Mouse (Mus musculus): ENCODE data around the gene Hspd1. TPM values are rescaled to one million over a fixed set of nuclear protein-coding genes. Genes with fewer than 3 reads are reported as not detected.
"Not testable (repeated sequence)": the region's sequence is repeated elsewhere in the genome, so short reads cannot be mapped to it uniquely, and the experiment has no call there.

Gene Hspd1
- total and polyA plus RNA-seq, 2 experiments from 2014 or later: 61.6 to 248 TPM

GRCm38 (mm10) chr1:55079677-55080076, 8.4 kb downstream of the Hspd1 start:
- ATAC-seq: no peak
- Histone ChIP-seq H3K4me3 (ENCODE audit: low read length) (no peak overlapping the region), H3K36me3 (ENCODE audit: insufficient read depth, low read length) (peaks cover 49% of the 10 kb centered on the region), H3K4me1 (ENCODE audit: insufficient read depth, low read length) (no peaks in the 10 kb centered on the region), H3K27ac (no peak overlapping the region), H3K9me3 (ENCODE audit: low read length) (no peaks in the 10 kb centered on the region), H3K27me3 (ENCODE audit: insufficient read depth, low read length) (no peaks in the 10 kb centered on the region), H3K9ac (replicated peaks; ENCODE audit: low read length) (no peak overlapping the region), H3K4me2 (ENCODE audit: low read depth, low read length) (no peak overlapping the region)
- no peak for DNase-seq (ENCODE audit: low spot score)
- TF ChIP-seq CTCF (IDR thresholded peaks at IDR 0.05; ENCODE audit: low read depth): no peak
- WGBS: 95% methylated on average over 4 of the region's 4 CpGs

GRCm38 (mm10) chr1:55076849-55077516, 11.1 kb downstream of the Hspd1 start:
- Histone ChIP-seq H3K4me1 (ENCODE audit: insufficient read depth, low read length) (no peaks in the 10 kb centered on the region), H3K27me3 (ENCODE audit: insufficient read depth, low read length) (no peaks in the 10 kb centered on the region), H3K9ac (replicated peaks; ENCODE audit: low read length) (no peak overlapping the region), H3K9me3 (ENCODE audit: low read length) (no peaks in the 10 kb centered on the region), H3K27ac (no peak overlapping the region), H3K4me2 (ENCODE audit: low read depth, low read length) (no peak overlapping the region), H3K4me3 (ENCODE audit: low read length) (no peak overlapping the region), H3K36me3 (ENCODE audit: insufficient read depth, low read length) (peaks cover 37% of the 10 kb centered on the region)
- 95% methylated on average over 2 of the region's 2 CpGs for WGBS
- ATAC-seq (no peak), DNase-seq (ENCODE audit: low spot score) (no peak)
- TF ChIP-seq CTCF (IDR thresholded peaks at IDR 0.05; ENCODE audit: low read depth): no peak

GRCm38 (mm10) chr1:55076395-55076743, 11.7 kb downstream of the Hspd1 start:
- H3K36me3 ChIP-seq (ENCODE audit: insufficient read depth, low read length): peaks cover 34% of the 10 kb centered on the region
- TF ChIP-seq CTCF (IDR thresholded peaks at IDR 0.05; ENCODE audit: low read depth): no peak
- no peaks in the 10 kb centered on the region for H3K4me1 ChIP-seq (ENCODE audit: insufficient read depth, low read length)
- no peak overlapping the region for H3K9ac ChIP-seq (replicated peaks; ENCODE audit: low read length)
- no peaks in the 10 kb centered on the region for H3K9me3 ChIP-seq (ENCODE audit: low read length)
- no peak for ATAC-seq
- H3K27me3 ChIP-seq (ENCODE audit: insufficient read depth, low read length): no peaks in the 10 kb centered on the region
- no peak for DNase-seq (ENCODE audit: low spot score)
- H3K27ac ChIP-seq: no peak overlapping the region
- H3K4me3 ChIP-seq (ENCODE audit: low read length): no peak overlapping the region
- H3K4me2 ChIP-seq (ENCODE audit: low read depth, low read length): no peak overlapping the region

GRCm38 (mm10) chr1:55075652-55076394, 12.2 kb downstream of the Hspd1 start:
- Histone ChIP-seq H3K4me3 (ENCODE audit: low read length) (no peak overlapping the region), H3K27ac (no peak overlapping the region), H3K9me3 (ENCODE audit: low read length) (no peaks in the 10 kb centered on the region), H3K9ac (replicated peaks; ENCODE audit: low read length) (no peak overlapping the region), H3K4me2 (ENCODE audit: low read depth, low read length) (no peak overlapping the region), H3K27me3 (ENCODE audit: insufficient read depth, low read length) (no peaks in the 10 kb centered on the region), H3K4me1 (ENCODE audit: insufficient read depth, low read length) (no peaks in the 10 kb centered on the region), H3K36me3 (ENCODE audit: insufficient read depth, low read length) (peaks cover 29% of the 10 kb centered on the region)
- TF ChIP-seq CTCF (IDR thresholded peaks at IDR 0.05; ENCODE audit: low read depth): no peak
- 84% methylated on average over 5 of the region's 5 CpGs for WGBS
- DNase-seq (ENCODE audit: low spot score): no peak
- no peak for ATAC-seq

GRCm38 (mm10) chr1:55074757-55075156, 13.3 kb downstream of the Hspd1 start:
- H3K36me3 ChIP-seq (ENCODE audit: insufficient read depth, low read length): peaks cover 23% of the 10 kb centered on the region
- no peak for ATAC-seq

GRCm38 (mm10) chr1:55072328-55072727, 15.7 kb downstream of the Hspd1 start:
- H3K4me2 ChIP-seq (ENCODE audit: low read depth, low read length); H3K27me3 ChIP-seq (ENCODE audit: insufficient read depth, low read length); DNase-seq (ENCODE audit: low spot score); H3K9ac ChIP-seq (replicated peaks; ENCODE audit: low read length); H3K4me3 ChIP-seq (ENCODE audit: low read length); ATAC-seq; H3K4me1 ChIP-seq (ENCODE audit: insufficient read depth, low read length); H3K27ac ChIP-seq; H3K9me3 ChIP-seq (ENCODE audit: low read length): not testable (repeated sequence)
- peaks cover 10% of the 10 kb centered on the region; the same call in 1 of the 2 replicates for H3K36me3 ChIP-seq (ENCODE audit: insufficient read depth, low read length)

More at GRCm38 (mm10) chr1:55074757-55075156, 13.3 kb downstream of the Hspd1 start:
- H3K27ac ChIP-seq: no peak overlapping the region
- no peaks in the 10 kb centered on the region for H3K27me3 ChIP-seq (ENCODE audit: insufficient read depth, low read length)
- no peak for DNase-seq (ENCODE audit: low spot score)
- H3K4me2 ChIP-seq (ENCODE audit: low read depth, low read length): no peak overlapping the region
- H3K9me3 ChIP-seq (ENCODE audit: low read length): no peaks in the 10 kb centered on the region
- no peak overlapping the region for H3K9ac ChIP-seq (replicated peaks; ENCODE audit: low read length)
- no peak overlapping the region for H3K4me3 ChIP-seq (ENCODE audit: low read length)
- TF ChIP-seq CTCF (IDR thresholded peaks at IDR 0.05; ENCODE audit: low read depth): no peak
- no peaks in the 10 kb centered on the region for H3K4me1 ChIP-seq (ENCODE audit: insufficient read depth, low read length)
- 83% methylated on average over 2 of the region's 2 CpGs for whole genome bisulfite sequencing

GRCm38 (mm10) chr1:55061772-55062171, 26.3 kb downstream of the Hspd1 start:
- Histone ChIP-seq H3K27ac (no peak overlapping the region), H3K4me1 (ENCODE audit: insufficient read depth, low read length) (no peaks in the 10 kb centered on the region), H3K36me3 (ENCODE audit: insufficient read depth, low read length) (peaks cover 17% of the 10 kb centered on the region; the same call in 1 of the 2 replicates), H3K27me3 (ENCODE audit: insufficient read depth, low read length) (no peaks in the 10 kb centered on the region), H3K9ac (replicated peaks; ENCODE audit: low read length) (no peak overlapping the region), H3K9me3 (ENCODE audit: low read length) (no peaks in the 10 kb centered on the region), H3K4me2 (ENCODE audit: low read depth, low read length) (no peak overlapping the region), H3K4me3 (ENCODE audit: low read length) (no peak overlapping the region)
- DNase-seq (ENCODE audit: low spot score) (no peak), ATAC-seq (no peak)
- 93% methylated on average over 4 of the region's 4 CpGs for WGBS
- no peak for TF ChIP-seq CTCF (IDR thresholded peaks at IDR 0.05; ENCODE audit: low read depth)

Data from hindbrain, postnatal 0 days (tissue).